Mouse (Mus musculus) right cerebral cortex, adult 2 months (tissue): ENCODE data around the gene Ncam1.

Source experiments
- DNase-seq, 2 experiments: peaks; one replicate each; pipeline ENCODE4 v3.0.0; 2021 to 2022; ENCODE audit warnings: low spot score in 2 of 2

The Ncam1 gene

GRCm38 (mm10) chr9:49504658-49505057, 294.1 kb downstream of the Ncam1 start:
- DNase-seq, result no peak

GRCm38 (mm10) chr9:49502245-49502644, 296.5 kb downstream of the Ncam1 start:
- DNase-seq, result no peak

- no peak for DNase-seq
Measured at GRCm38 (mm10) chr9:49499878-49500277, 298.8 kb downstream of the Ncam1 start.

- peak; percentile 61 to 67 for DNase-seq
Measured at GRCm38 (mm10) chr9:49493979-49494649, 304.6 kb downstream of the Ncam1 start.

- peak in 1 of 2 experiments; percentile 47 for DNase-seq
Measured at GRCm38 (mm10) chr9:49490609-49491008, 308.1 kb downstream of the Ncam1 start.

GRCm38 (mm10) chr9:49488912-49489895, 309.5 kb downstream of the Ncam1 start:
- peak; percentile 86 to 93 for DNase-seq

- no peak for DNase-seq
Measured at GRCm38 (mm10) chr9:49488258-49488657, 310.5 kb downstream of the Ncam1 start.

GRCm38 (mm10) chr9:49487657-49487943, 311.1 kb downstream of the Ncam1 start:
- DNase-seq, result no peak

- DNase-seq, result no peak
Measured at GRCm38 (mm10) chr9:49486805-49487656, 311.7 kb downstream of the Ncam1 start.

- peak; percentile 48 to 72 for DNase-seq
Measured at GRCm38 (mm10) chr9:49485892-49486311, 312.8 kb downstream of the Ncam1 start, which contains the start of gene Ttc12. Gene Ttc12 (minus strand): TSS chr9:49486225.

- DNase-seq, result peak in 1 of 2 experiments; percentile 34
Measured at GRCm38 (mm10) chr9:49485250-49485891, 313.4 kb downstream of the Ncam1 start.

GRCm38 (mm10) chr9:49483316-49483715, 315.4 kb downstream of the Ncam1 start:
- DNase-seq, result no peak

GRCm38 (mm10) chr9:49472126-49472525, 326.6 kb downstream of the Ncam1 start:
- no peak for DNase-seq

GRCm38 (mm10) chr9:49470946-49471345, 327.8 kb downstream of the Ncam1 start:
- DNase-seq, result no peak

- no peak for DNase-seq
Measured at GRCm38 (mm10) chr9:49470006-49470405, 328.7 kb downstream of the Ncam1 start.

- no peak for DNase-seq
Measured at GRCm38 (mm10) chr9:49456136-49456535, 342.6 kb downstream of the Ncam1 start.

- DNase-seq, result no peak
Measured at GRCm38 (mm10) chr9:49452396-49452795, 346.3 kb downstream of the Ncam1 start.
